Comparison of ENCODE assay signal across 24 mouse cellular contexts in the genomic region with DNA sequence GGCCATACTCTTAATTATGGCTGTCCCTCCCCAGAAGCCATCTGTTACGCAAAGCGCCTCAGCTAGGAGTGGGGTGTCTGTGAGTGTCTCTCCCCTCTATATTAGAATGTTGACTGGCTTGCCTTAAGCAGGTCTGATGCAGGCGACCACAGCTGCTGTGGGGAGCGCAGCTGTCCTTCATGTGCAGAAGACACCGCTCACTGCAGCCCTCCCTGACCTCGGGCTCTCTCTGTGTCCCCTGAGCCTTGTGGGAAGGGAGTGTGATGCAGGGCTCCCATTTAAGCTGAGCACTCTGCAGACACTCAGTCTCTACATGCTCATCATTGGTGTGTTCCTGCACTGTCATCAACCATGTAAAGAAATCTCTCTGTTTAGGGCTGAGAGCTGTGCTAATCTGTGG.
DNase-seq lines count a peak whose midpoint lies in the region; ATAC-seq and TF ChIP-seq lines count a peak whose summit lies in the region.
"Had no signal": no experiment of that assay in that cellular context is flagged by ENCODE, and none has a peak within 500 bp of the region (broad histone marks: within the 10 kb centered on the region; RNA-seq: fewer than 3 reads in every experiment).

No protein-coding gene starts in this region.

- ATAC-seq in liver, embryonic 14.5 days (ENCODE audit: insufficient read depth), result 0 out of 2 replicates have a peak, but pooled peaks have one; percentile 8
- ATAC-seq: forebrain, embryonic 15.5 days; hindbrain, postnatal 0 days; inflammation-experienced regulatory T-cells, adult 6 months; intestine, embryonic 16.5 days; Patski had no signal

- dilution Hi-C loops in CH12.LX (cut with MboI; ENCODE audit: extremely low pct_ligation_motif_present, extremely low pct_unique_long_range_greater_than_20kb, low sequenced_read_pairs), result no loop called here

- TF ChIP-seq CTCF in liver, embryonic 14.5 days (IDR thresholded peaks at IDR 0.05; ENCODE audit: low read depth), result no peak
- no peak for TF ChIP-seq CTCF in CH12.LX (conservative IDR thresholded peaks at IDR 0.05 in 1 of 2, IDR thresholded peaks at IDR 0.05 in 1 of 2; ENCODE audit: low read depth in 2 of 2, low read length in 2 of 2)

- H3K9ac ChIP-seq in liver, embryonic 14.5 days (replicated peaks), result no peak overlapping the region
- H3K9ac ChIP-seq in CH12.LX (ENCODE audit: insufficient read depth, low read depth), result no peak overlapping the region
- H3K9ac ChIP-seq: embryonic facial prominence, embryonic 15.5 days; forebrain, embryonic 12.5 days; forebrain, embryonic 15.5 days; hindbrain, embryonic 14.5 days had no signal

- no peak for DNase-seq in liver, embryonic 14.5 days (ENCODE audit: low read depth in 3 of 3, low spot score in 3 of 3)
- DNase-seq in liver (no peak), A20 (ENCODE audit: low read depth, low spot score) (peak; percentile 54), CH12.LX (ENCODE audit: extremely low read depth) (peak; percentile 13)
- no peak for DNase-seq in frontal cortex, postnatal 36 days (ENCODE audit: low spot score in 2 of 2)
- DNase-seq: adrenal gland, postnatal 10 days; adrenal gland, postnatal 36 days; cerebellum, adult 18-20 months; cerebellum, adult 9-10 months; cerebellum, postnatal 14 days; gastrocnemius, adult 2 months; gastrocnemius, postnatal 14 days; heart, adult 11 months had no signal

- no peak for TF ChIP-seq EP300 in liver, embryonic 14.5 days (IDR thresholded peaks at IDR 0.05; ENCODE audit: low read depth)
- TF ChIP-seq EP300 in CH12.LX (IDR thresholded peaks at IDR 0.05; ENCODE audit: low read length), result no peak

- WGBS in liver, embryonic 14.5 days (ENCODE audit: insufficient replicate concordance), result 69% methylated on average over 6 of the region's 6 CpGs

- no peaks in the 10 kb centered on the region for H3K27me3 ChIP-seq in liver, embryonic 14.5 days (ENCODE audit: control insufficient read depth, insufficient read depth, low read length)
- H3K27me3 ChIP-seq in CH12.LX (replicated peaks) (no peaks in the 10 kb centered on the region), myocyte (ENCODE audit: control insufficient read depth, insufficient read depth, insufficient read length) (no peaks in the 10 kb centered on the region)
- H3K27me3 ChIP-seq: embryonic facial prominence, embryonic 15.5 days; forebrain, embryonic 12.5 days; forebrain, embryonic 15.5 days; Patski had no signal

- H3K36me3 ChIP-seq in liver, embryonic 14.5 days (replicated peaks; ENCODE audit: control insufficient read depth, insufficient read depth, low read depth), result no peaks in the 10 kb centered on the region
- H3K36me3 ChIP-seq in CH12.LX (replicated peaks in 1 of 2; ENCODE audit: control insufficient read depth in 1 of 2, insufficient read depth in 1 of 2, low read length in 1 of 2) (no peaks in the 10 kb centered on the region), myocyte (ENCODE audit: control insufficient read depth, insufficient read depth) (no peaks in the 10 kb centered on the region)
- H3K36me3 ChIP-seq: embryonic facial prominence, embryonic 15.5 days; forebrain, embryonic 12.5 days; forebrain, embryonic 15.5 days; G1E had no signal

- in situ Hi-C loops in CH12.LX (cut with MboI; ENCODE audit: low pct_ligation_motif_present, low pct_unique_long_range_greater_than_20kb, low sequenced_read_pairs), result no loop called here

- no peaks in the 10 kb centered on the region for H3K4me1 ChIP-seq in liver, embryonic 14.5 days (replicated peaks; ENCODE audit: control insufficient read depth in 2 of 2, insufficient read depth in 2 of 2, low read length in 1 of 2)
- H3K4me1 ChIP-seq in CH12.LX (ENCODE audit: control insufficient read depth in 1 of 2, insufficient read depth in 2 of 2), result peaks cover 3 to 6% of the 10 kb centered on the region in 2 experiments; a peak in 3 of 4 replicates
- H3K4me1 ChIP-seq: embryonic facial prominence, embryonic 15.5 days; forebrain, embryonic 12.5 days had no signal

- no peak overlapping the region for H3K4me3 ChIP-seq in liver, embryonic 14.5 days (ENCODE audit: insufficient read depth in 1 of 2, low read depth in 2 of 2, low read length in 2 of 2)
- H3K4me3 ChIP-seq in CH12.LX (replicated peaks in 1 of 3; ENCODE audit: low read depth in 2 of 3, low read length in 2 of 3, poor library complexity in 1 of 3), result no peak overlapping the region
- H3K4me3 ChIP-seq in myocyte, result no peak overlapping the region
- H3K4me3 ChIP-seq: embryonic facial prominence, embryonic 15.5 days; forebrain, embryonic 12.5 days; forebrain, embryonic 15.5 days; gastrocnemius, adult 2 months had no signal

- H3K27ac ChIP-seq in liver, embryonic 14.5 days, result no peak overlapping the region
- no peak overlapping the region for H3K27ac ChIP-seq in CH12.LX (ENCODE audit: insufficient read depth, low read depth)
- H3K27ac ChIP-seq: embryonic facial prominence, embryonic 15.5 days; forebrain, embryonic 12.5 days; forebrain, embryonic 15.5 days; gastrocnemius, adult 2 months; hindbrain, embryonic 14.5 days; hindbrain, postnatal 0 days had no signal

- H3K79me2 ChIP-seq in CH12.LX (replicated peaks; ENCODE audit: control insufficient read depth, extremely low read depth, insufficient read depth, poor library complexity, severe bottlenecking), result no peaks in the 10 kb centered on the region
- H3K79me2 ChIP-seq in myocyte (ENCODE audit: control insufficient read depth, insufficient read depth), result no peaks in the 10 kb centered on the region

- H3ac ChIP-seq in myocyte (ENCODE audit: control insufficient read depth, insufficient read length), result no peak overlapping the region

- TF ChIP-seq RAD21 in CH12.LX (IDR thresholded peaks at IDR 0.05; ENCODE audit: low read depth, low read length), result no peak

- no peak for TF ChIP-seq POLR2A in CH12.LX (IDR thresholded peaks at IDR 0.05; ENCODE audit: low read depth, low read length)
- TF ChIP-seq POLR2A in myocyte (IDR thresholded peaks at IDR 0.05; ENCODE audit: insufficient read length, low read depth), result no peak

- H3K9me3 ChIP-seq in liver, embryonic 14.5 days (ENCODE audit: control insufficient read depth, low read length), result no peaks in the 10 kb centered on the region
- H3K9me3 ChIP-seq in CH12.LX (replicated peaks; ENCODE audit: low read length), result no peaks in the 10 kb centered on the region
- H3K9me3 ChIP-seq: embryonic facial prominence, embryonic 15.5 days; forebrain, embryonic 12.5 days; forebrain, embryonic 15.5 days had no signal

- no peak overlapping the region for H3K4me2 ChIP-seq in liver, embryonic 14.5 days (ENCODE audit: low read depth)
- H3K4me2 ChIP-seq in CH12.LX (ENCODE audit: insufficient read depth, low read depth, poor library complexity, severe bottlenecking), result no peak overlapping the region
- no peak overlapping the region for H3K4me2 ChIP-seq in myocyte (ENCODE audit: low read depth)
- H3K4me2 ChIP-seq: embryonic facial prominence, embryonic 15.5 days; forebrain, embryonic 12.5 days; forebrain, embryonic 15.5 days; heart, embryonic 11.5 days; hindbrain, embryonic 14.5 days had no signal

TF ChIP-seq in CH12.LX, 34 proteins besides CTCF, POLR2A, EP300 and RAD21 (continues in another document):
- TF ChIP-seq ZNF384 (IDR thresholded peaks at IDR 0.05; ENCODE audit: low read depth, low read length) (no peak), NELFE (IDR thresholded peaks at IDR 0.05; ENCODE audit: low read depth, low read length) (no peak), MAX (IDR thresholded peaks at IDR 0.05; ENCODE audit: low read length) (no peak), MEF2A (IDR thresholded peaks at IDR 0.05; ENCODE audit: borderline replicate concordance, low read depth, low read length) (no peak), USF2 (conservative IDR thresholded peaks at IDR 0.05; ENCODE audit: low read depth, low read length) (no peak), NRF1 (IDR thresholded peaks at IDR 0.05; ENCODE audit: low read depth, low read length) (no peak), SIN3A (IDR thresholded peaks at IDR 0.05; ENCODE audit: low read length) (no peak), MAZ (IDR thresholded peaks at IDR 0.05; ENCODE audit: low read depth, low read length) (no peak), ZC3H11A (IDR thresholded peaks at IDR 0.05; ENCODE audit: low read depth, low read length) (no peak), TCF12 (IDR thresholded peaks at IDR 0.05; ENCODE audit: low read depth, low read length) (no peak), BHLHE40 (IDR thresholded peaks at IDR 0.05; ENCODE audit: low read depth, low read length) (no peak), HCFC1 (IDR thresholded peaks at IDR 0.05; ENCODE audit: low read depth, low read length) (no peak), ZKSCAN1 (IDR thresholded peaks at IDR 0.05; ENCODE audit: borderline replicate concordance, low read depth, low read length) (no peak), PAX5 (IDR thresholded peaks at IDR 0.05; ENCODE audit: low read length) (no peak), ELF1 (IDR thresholded peaks at IDR 0.05; ENCODE audit: low read depth, low read length) (no peak), JUND (conservative IDR thresholded peaks at IDR 0.05; ENCODE audit: low read depth, low read length) (no peak)

TF ChIP-seq in myocyte, 11 proteins besides CTCF, POLR2A, EP300 and RAD21:
- TF ChIP-seq MYOD1 (IDR thresholded peaks at IDR 0.05; ENCODE audit: control insufficient read depth in 1 of 3, insufficient read length in 2 of 3, low read depth in 2 of 3), result peak in 2 of 3 experiments; percentile 86 to 88
- TF ChIP-seq POLR2AphosphoS2 (IDR thresholded peaks at IDR 0.05; ENCODE audit: insufficient read length, low read depth), result no peak
- TF ChIP-seq TCF12 (IDR thresholded peaks at IDR 0.05; ENCODE audit: insufficient read depth, poor library complexity, severe bottlenecking), result no peak
- TF ChIP-seq MAX (IDR thresholded peaks at IDR 0.05; ENCODE audit: low read depth), result no peak
- TF ChIP-seq E2F4 (IDR thresholded peaks at IDR 0.05; ENCODE audit: insufficient read depth), result no peak
- no peak for TF ChIP-seq USF1 (IDR thresholded peaks at IDR 0.05; ENCODE audit: low read depth)
- TF ChIP-seq CEBPB (IDR thresholded peaks at IDR 0.05; ENCODE audit: insufficient read depth, poor library complexity, severe bottlenecking), result no peak
- TF ChIP-seq REST (IDR thresholded peaks at IDR 0.05; ENCODE audit: insufficient read depth, insufficient read length), result no peak
- peak; percentile 5 to 86 (median 83) for TF ChIP-seq MYOG (IDR thresholded peaks at IDR 0.05; ENCODE audit: control insufficient read depth in 1 of 3, insufficient read depth in 1 of 3, insufficient read length in 2 of 3, low read depth in 2 of 3)

Comparison
In these comparisons a context has a peak if more than half of its experiments do, and no peak if none do; other contexts are left out.
1. DNase-seq: peak in A20 (single experiment) and CH12.LX (single experiment); none in liver, embryonic 14.5 days (0 of 3), liver (single experiment) and frontal cortex, postnatal 36 days (0 of 2).